Mouse (Mus musculus) embryo, embryonic 11 days (tissue): ENCODE results near the gene Rsph14.

ENCODE experiments used
- DNase-seq: peaks from one replicate; pipeline ENCODE4 v3.0.0-alpha.2; 2015

Rsph14 gene

DNA sequence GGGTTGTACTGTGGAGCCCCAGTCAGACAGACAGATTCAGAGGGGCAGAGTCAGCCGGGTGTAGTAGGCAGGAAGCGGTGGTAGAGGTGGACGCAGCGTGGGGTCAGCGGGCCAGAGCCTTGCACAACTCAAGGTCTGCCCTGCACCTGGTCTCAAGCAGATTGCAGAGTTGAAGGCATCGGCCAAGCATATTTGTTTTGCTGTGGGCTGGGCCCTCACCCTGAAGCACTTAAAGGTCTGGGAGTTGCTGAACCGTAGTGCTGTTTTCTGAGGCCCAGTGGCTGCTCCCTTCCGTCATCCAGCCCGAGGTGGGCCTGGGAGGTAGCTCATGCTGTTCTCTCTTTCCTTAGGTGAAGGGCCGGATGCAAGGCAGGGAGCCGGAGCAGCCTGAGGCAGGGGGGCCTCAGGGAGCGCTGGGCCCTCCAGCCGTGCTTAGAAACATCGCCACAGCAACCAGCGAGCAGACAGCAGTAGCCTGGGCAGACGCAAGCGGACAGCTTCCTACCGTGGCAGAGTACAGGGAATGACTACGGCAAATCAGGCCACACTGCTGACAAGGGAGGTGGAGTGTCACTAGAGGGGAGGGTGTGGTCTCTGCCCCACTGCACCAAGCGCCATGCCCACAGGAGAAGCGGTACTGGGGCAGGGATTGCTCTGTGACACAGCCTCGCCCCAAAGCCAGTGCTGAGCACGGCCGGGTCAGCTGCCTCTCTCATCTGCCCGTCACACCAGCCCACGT is 41.6 kb downstream of the Rsph14 start:
- peak; percentile 28 for DNase-seq

DNA sequence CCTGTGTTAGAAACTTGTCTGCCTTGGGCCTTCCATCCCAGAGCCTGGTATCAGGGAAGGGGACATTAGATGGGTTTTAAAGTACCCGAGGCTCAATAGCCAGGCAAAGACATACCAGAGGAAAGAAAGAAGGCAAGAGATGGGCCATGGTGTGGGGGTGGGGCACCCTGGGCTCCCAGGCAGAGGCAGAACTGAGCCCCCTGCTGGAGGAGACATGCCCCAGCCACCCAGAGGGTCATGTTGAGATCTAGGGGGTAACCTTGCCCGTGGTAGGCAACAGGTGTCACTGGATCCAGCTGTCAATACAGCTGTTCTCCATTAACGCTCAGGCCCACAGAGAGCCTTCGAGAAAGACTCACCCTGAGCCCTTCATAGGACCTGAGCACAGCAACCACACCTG is 42.6 kb downstream of the Rsph14 start:
- DNase-seq, result no peak

DNA sequence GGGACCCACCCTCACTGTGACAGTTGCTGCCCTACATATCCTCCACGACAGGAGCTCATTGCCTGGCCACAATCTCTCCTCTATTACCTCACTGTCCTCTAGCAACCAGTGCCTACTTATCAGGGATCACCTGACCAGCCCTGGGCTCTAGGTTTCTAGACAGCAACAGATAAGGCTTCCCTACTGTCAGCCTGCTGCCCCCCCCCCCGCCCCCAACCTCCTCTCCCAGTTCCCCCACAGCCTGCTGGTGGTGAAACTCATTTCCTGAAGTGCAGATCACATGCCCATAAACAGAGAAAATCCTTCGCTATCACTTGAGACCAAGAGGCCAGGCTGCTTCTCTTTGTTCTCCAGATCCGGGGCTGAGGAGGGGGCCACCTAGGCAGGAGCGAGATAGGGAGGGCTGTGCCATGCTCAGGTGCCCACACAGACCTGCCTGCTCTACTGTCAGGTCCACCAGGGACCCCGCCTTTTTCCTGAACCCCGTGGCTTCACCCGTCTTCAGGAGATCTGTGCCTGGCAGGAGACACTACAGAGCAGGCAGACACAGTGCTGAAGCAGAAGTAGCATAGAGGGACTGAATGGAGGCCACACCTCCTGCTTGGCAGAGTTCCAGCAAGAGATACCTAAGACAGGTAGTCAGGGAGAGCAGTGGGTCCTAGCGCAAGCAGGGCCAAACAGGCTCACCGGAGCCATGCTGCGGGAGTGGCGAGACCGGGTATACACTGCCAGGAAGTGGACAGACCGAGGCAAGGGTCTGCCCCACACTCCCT is 44.5 kb downstream of the Rsph14 start:
- DNase-seq, result no peak

DNA sequence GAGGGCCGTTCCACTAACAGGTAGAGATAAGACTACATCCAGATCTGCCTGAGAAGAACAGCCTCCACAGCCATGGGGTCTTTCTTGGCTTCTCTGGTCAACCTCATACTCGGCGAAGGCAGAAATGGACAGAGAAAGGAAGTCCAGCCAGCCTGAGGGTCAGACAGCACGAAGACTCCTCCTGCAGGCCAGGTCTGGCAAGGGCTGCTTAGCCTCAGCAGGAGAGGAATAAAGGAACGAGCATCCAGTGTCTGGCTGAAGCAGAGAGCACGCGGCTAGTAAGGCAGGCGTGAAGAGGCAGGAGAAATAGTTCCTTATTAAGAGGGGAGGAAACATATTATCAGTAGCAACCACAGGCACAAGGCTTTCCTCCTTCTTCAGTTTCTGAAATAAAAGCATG is 49.2 kb downstream of the Rsph14 start:
- no peak for DNase-seq

DNA sequence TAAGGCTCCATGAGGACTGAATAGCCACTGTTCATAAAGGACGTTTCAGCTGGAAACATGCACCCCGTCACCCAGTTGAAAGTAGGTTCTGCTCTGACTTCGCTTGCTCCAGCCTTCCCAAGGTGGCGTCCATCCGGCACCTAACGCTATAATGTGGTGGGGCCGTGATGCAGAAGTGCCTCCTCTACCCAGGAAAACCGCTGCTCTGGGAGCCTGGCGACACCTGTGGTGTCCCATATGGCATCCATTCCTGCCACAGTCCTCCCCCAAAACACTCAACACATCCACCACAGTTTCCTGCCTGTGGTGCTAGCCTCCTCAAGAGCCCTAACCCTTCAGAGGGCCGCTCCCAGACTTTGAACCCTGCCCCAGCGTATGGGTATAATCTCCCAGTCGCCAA is 51.2 kb downstream of the Rsph14 start:
- no peak for DNase-seq

DNA sequence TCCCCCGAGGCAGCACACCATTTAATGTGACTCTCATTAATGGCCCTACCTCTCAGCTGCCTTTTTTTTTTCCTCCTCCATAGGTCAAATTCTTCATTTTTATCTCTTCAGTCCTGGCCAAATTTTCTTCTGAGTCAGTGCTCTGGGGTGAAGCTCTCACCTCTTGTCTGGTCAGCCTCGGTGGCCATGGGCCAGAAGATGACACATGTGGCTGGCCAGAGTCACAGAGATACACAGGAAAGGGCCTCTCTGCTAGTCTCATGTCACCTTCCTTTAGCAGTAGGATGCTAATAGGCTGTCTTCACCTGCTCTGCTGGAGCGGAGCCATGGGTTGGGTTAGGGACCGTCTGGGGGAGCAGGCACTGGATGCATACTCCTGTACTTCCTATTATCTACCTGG is 54.3 kb downstream of the Rsph14 start:
- no peak for DNase-seq

DNA sequence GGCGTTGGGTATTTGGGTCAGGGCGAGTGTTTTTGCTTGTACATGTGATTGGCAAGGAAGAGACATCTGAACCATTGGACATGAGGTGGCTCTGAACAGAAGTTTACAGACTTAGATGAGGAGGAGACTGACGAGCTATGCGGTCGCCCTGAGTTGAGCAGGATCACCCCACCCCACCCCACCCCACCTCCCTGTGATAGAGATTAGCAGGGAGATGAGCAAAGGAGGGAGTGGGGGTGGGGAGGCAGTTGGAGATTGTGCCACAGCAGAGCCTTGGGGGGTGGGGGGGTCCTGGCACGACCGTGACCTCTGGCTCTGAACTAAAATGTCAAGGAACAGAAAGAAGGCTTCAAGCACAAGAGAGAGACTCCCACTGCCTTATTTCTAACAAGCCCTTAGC is 56.0 kb downstream of the Rsph14 start:
- no peak for DNase-seq

DNA sequence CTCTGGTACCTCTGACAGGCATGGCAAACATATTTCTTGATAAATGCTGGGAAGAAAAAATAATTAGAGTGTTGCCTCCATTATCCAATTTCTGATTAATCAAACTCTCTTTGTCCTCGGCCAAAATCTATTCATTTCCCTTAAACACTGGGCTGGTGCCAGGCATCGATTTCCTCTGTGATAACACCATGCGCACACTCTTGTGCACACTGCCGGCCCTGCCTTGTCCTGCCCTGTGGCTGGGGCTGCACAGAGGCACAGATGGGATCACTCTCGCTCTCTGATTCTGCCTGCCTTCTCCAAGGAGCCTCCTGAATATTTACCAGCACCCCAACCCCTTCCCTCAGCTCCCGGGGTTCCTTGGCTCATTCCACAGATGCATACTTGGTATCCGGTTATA is 56.8 kb downstream of the Rsph14 start:
- no peak for DNase-seq

DNA sequence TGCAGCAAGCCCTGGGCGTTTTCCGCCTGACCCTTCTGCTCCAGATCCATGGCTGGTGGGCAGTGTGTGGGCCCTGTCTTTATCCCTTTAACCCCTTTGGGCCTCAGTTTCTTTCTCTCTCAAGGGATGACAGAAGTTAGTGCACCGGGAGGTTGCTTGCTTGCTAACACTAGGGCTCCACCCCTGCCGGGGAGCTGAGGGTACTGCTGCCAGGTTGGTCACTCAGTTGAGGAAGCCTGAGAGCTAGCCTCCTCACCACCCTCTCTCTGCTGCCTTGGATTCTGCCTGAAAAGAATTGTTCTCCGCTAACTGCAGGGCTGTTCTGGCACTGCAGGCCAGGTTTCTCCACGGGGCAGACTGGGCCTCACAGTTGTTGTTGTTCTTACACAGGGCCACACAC is 59.4 kb downstream of the Rsph14 start:
- no peak for DNase-seq

DNA sequence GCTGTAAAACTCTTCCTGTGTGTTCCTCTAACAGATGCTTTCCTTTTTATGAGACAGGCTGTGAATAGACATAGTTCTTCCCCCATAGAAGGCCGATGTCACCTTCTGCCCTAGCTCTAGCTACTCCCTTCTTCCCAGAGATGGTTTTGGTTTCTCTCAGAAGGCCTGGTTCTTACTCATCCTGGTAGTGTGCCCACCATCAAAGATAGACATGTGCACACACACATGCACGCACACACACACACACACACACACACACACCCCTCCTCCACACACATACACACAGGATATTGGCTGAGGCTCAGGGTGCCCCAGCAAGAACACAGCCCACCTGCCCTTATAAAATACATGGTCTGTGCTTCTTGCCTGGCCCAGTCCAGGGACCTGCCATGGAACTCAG is 63.1 kb downstream of the Rsph14 start:
- DNase-seq, result no peak

DNA sequence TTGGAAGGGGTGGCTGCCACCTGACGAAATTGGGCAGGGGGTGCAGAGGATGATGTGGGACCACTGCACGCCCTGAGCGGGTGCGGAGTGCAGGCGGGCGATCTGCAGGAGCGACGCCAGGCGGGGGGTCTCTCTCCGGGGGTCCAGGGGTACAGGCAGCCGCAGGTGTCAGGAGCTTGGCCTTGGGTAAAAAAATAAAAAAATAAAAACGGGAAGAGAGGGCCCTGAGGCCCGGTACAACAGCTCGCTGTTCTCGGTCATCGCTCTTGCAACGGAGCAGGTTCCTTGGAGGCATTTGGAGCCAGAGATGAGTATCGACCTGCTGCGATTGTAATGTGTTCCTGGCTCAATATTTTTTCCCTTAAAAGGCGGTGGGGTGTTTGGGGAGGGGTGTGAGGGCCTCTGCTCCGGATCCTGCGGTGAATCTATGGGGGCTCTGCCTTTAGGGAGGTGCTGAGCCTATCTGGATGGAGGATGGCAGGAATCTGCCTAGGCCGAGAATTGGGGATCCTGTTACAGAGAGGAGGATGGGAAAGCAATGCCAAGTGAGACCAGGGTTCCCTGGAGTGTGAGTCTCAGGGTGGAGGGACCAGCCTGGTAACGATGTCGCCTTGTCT is 64.6 kb downstream of the Rsph14 start:
- DNase-seq, result peak; percentile 9

DNA sequence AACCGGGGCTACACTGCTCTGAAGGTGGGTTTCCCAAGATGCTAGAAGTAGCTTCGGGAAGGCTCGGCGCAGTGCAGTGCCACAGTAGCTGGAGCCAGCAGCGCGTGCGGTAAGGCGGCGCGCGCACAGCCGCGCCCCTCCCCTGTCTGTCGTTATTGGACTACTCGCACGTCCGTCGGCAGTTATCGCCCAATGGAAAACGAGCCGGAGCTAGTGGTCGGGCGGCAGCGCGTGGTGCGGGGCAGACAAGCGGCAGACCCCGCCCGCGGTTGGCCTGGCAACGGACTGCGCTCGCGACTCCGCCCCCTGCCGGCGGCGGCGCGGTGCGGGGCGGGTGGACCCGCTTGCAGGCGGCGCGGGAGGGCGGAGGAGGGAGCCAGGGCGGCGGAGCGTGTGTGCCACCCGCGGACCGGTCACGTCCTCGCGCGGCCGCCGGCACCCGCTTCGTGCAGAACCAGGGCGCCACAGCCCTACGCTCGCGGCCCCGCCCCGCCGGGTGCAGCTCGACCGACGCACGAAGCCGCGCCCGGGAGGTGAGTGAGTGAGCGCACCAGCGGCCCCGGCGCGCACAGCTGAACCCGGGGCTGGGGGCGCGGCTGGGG is 65.4 kb downstream of the Rsph14 start, which contains the start of gene Gnaz:
Gnaz (plus strand) TSS at position 328 of the 602 bp plus-strand sequence.
- peak; percentile 99 for DNase-seq

DNA sequence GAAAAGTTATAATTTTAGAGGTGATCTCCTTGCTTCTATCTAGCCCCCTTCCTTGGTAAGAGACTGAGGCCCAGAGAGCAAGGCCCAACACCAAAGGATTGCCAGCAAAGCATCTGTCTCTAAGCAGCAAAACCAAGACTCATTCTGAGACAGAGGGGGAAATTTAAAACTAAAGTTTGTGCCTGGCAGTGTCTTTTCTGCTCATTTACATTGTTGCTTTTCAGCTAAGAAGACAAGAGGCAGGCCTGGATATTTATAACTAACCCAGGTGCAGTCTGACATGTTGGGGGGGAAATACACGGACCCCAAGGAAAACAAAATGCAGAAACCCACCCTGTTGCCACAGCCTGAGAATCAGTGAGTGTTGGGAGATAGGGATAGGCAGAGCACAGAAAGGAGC is 68.0 kb downstream of the Rsph14 start:
- no peak for DNase-seq

DNA sequence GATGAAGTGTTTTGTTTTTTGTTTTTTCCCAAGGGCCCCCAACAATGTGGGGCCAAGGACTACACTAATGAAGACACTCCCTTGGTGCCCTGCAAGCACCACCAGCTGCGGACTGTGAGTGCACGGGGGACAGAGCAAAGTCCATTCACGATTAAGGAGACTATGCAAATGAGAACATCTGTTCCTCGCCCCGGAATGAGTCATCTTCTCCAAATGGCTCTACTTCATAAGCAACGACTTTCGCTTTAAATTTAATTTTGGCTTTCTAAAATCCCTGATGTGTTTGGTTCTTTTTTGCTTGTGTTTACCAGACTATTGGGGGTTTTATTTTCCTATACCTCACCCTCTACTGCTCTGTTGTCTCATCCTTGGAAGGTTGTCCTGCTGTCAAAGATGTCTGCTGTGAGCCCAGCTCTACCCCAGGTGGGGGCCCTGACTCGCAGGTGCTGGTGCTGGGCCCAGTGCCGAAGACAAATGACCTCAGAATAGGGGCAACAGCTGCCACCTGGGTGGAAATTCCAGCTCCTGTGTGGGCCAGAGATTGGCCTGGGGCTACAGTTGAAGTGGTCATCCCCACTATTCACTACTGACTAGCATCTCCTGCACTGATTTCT is 79.4 kb downstream of the Rsph14 start:
- DNase-seq, result no peak

DNA sequence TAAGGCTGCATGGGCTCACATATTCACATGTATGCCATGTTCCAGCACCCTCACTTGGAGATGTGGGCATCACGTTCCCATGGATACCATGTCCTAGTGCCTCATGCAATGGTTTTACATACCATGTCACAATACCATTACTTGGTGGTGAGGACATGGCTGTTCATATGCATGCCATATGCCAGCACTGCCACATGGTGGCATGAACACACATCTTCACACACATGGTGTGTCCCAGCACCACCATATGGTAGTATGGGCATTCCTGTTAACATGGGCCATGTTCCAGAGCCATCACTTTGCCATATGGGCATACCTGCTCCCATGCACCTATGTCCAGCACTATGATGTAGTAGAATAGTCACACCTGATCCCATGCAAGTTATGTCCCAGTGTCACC is 91.6 kb downstream of the Rsph14 start:
- DNase-seq, result no peak

DNA sequence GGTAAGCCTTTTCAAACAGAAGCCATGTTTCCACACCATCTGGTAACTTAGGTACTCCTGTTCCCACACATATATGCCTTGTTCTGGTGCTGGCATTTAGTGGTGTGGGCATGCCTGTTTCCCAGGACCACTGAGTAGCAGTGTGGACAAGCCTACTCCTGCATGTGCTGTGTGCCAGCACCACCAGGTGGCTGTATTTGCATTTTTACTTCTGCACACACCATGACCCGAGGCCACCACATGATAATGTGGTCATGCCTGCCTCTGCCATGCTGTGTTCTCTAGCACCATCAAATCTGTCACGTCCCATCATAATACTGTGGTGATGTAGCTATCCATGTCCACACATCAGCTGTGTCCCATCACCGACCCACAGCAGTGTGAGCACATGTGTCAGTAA is 93.1 kb downstream of the Rsph14 start:
- no peak for DNase-seq

DNA sequence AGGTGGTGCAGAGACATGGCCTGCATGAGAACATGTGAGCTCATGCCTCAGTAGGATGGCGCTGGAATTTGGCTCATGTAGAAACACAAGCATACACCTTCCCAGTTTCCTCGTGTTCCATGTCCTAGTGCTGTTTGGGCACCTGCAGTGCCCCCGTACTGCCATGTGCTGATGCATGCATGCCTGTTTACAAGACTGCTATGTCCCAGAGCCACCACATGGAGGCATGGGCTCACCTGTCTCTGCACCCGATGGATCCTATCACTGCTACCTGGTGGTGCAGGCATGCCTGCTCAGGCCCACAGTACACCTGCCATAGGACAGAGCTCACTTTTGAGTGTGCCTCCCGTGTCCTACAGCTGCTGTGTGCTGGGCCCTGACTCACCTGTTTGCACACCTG is 94.0 kb downstream of the Rsph14 start:
- DNase-seq, result no peak

DNA sequence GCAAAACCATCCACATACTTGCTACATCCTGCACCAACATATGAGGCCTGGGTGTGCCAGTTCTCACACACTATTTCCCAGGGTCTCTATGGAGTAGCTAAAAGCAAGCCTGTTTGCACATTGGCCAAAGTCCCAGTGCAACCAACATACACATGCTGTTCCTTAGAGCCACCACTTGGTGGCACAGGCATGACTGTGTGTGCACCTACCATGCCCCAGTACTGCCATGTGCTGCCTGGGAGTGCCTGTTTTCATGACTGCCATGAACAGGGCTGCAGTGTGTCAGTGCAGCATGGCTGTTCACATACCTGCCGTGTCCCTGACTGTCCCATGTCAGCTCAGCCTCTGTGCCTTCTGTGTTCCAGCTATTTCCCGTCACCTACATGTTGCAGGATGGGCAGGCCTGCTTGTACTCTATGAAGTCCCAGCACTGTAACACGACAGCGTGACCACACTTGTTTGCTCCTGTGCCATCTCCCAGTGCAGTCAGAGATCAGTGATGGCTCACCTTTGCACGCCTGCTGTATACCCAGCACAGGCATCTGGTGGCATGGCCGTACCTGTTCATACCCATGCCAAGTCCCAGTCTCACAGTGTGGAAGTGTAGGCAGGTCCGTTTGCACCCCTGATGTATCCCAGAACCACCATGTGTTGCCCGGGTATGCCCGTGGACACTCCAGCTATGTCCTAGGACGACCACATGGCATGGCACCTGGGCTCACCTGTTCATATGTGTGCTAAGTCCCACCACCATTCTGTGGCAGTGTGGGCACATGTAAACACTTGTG is 95.2 kb downstream of the Rsph14 start:
- peak; percentile 63 for DNase-seq

DNA sequence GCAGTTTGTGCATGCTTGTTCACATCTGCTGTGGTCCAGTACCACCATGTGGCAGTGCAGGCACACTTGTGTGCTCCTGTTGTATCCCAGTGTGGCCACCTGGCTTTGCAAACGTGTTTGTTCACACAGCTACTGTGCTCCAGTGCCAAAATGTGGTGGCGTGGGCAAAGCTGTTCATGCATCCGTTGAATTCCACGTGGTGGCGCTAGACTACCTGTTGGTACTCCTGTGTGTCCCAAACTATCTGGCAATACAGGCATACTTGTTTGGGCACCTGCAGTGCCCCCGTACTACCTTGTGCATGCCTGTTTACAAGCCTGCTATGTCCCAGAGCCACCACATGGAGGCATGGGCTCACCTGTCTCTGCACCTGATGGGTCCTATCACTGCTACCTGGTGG is 97.4 kb downstream of the Rsph14 start:
- DNase-seq, result peak; percentile 49

DNA sequence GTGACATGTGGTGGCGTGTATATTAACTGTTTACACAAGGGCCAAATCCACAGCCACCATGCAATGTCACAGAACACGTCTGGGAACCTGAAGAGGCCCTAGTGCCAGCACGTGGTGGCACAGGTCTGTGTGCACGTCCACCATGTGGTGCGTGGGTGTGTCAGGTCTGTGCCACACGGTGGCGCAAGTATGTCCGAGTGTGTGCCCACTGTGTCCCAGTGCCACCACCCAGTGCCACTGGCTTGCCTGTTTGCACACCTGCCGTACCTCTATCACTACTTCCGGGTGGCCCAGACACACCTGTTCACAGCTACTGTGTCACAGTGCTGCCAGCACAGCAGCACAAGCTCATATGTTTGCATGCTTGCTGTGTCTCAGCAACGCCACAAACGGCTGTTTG is 97.9 kb downstream of the Rsph14 start:
- DNase-seq, result no peak

DNA sequence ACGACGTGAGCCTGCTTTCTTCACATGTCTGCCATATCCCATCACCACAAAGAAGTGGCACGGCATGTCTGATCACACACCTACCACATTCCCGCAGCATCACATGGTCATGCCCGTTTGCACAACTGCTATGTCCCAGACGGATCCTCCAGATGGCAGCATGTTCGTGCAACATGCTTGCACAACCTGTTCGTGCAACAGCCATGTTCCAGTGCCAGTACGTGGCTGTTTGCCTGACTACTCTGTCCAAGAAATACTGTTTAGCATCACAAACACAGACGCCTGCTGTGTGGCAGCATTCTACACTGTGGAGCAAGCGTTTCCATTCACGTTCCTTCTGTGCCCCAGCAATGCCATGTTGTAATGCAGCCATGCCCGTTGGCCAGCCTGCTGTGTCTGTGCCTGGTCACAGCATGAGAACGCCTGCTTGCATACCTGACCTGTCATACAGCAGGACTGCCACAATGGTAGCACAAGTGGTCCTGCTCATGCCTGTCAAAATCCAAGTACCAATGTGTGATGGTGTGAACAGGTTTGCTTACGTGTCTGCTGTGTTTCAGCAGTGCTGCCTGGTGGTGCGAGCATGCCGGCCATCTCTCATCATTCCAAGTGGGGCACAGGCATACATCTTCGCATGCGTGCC is 98.7 kb downstream of the Rsph14 start:
- no peak for DNase-seq

DNA sequence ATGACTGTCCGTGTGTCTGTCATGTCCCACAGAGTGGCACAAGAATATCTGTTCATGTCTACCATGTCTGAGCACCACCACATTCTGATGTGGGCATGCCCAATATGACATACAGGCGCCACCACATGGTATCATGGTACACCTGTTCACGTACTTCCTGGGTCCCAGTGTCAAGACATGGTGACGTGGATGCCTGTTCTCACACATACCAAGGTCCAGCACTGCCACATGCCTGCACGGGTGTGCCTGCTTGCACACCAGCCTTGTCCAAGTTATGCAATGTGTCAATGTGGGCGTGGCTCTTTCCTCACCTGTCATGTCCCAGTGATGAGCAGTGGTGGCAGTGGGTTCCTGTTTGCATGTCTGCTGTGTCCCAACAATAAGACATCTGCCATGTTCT is 99.9 kb downstream of the Rsph14 start:
- DNase-seq, result no peak
